Mouse (Mus musculus) small intestine, adult 2 months (tissue): Measurements from ENCODE around the gene Taco1. TPM values are rescaled to one million over a fixed set of nuclear protein-coding genes. Genes with fewer than 3 reads are reported as not detected.

Source experiments
- H3K27ac ChIP-seq: fragments of 200-500 bp; 2 replicates; pipeline ENCODE4 v1.5.1; 2012; ENCODE audit warnings: low read depth, low read length, control low read depth, inconsistent platforms; ENCODE audit not compliant: insufficient read depth
- H3K27me3 ChIP-seq: fragments of 200-500 bp; 2 replicates; pipeline ENCODE4 v1.6.1; 2012; ENCODE audit warnings: mild to moderate bottlenecking, moderate library complexity, low read length, inconsistent platforms; ENCODE audit not compliant: control insufficient read depth, insufficient read depth
- H3K36me3 ChIP-seq: fragments of 200-500 bp; 2 replicates; pipeline ENCODE4 v1.6.1; 2012; ENCODE audit warnings: mild to moderate bottlenecking, low read length, control low read depth, inconsistent platforms; ENCODE audit not compliant: control insufficient read depth, insufficient read depth
- H3K4me1 ChIP-seq: fragments of 200-500 bp; 2 replicates; pipeline ENCODE4 v1.6.1; 2012; ENCODE audit warnings: low read length, inconsistent platforms, mixed read lengths; ENCODE audit not compliant: control insufficient read depth, insufficient read depth, insufficient read length
- H3K4me3 ChIP-seq: fragments of 200-500 bp; 2 replicates; pipeline ENCODE4 v1.5.1; 2012; ENCODE audit warnings: low read depth, mild to moderate bottlenecking, control low read depth, inconsistent platforms, low read length, moderate library complexity
- CTCF ChIP-seq: fragments of 200-500 bp; IDR thresholded peaks from 2 replicates; pipeline ENCODE4 v1.5.1; 2012; ENCODE audit warnings: low read depth, mild to moderate bottlenecking, control low read depth, inconsistent platforms, low read length, moderate library complexity, mixed read lengths; ENCODE audit not compliant: insufficient replicate concordance, insufficient read length; ENCODE audit errors: extremely low read depth
- POLR2A ChIP-seq: fragments of 200-500 bp; IDR thresholded peaks from 2 replicates; pipeline ENCODE4 v1.6.1; 2012; ENCODE audit warnings: low read depth, mild to moderate bottlenecking, control low read depth, inconsistent platforms, low read length, moderate library complexity
- WGBS: fragments of 180-500 bp; shearing (Covaris S2); methylation state at CpG from one replicate; pipeline ENCODE4 v1.1.7; 2018; 5-methylcytosine and 5-hydroxymethylcytosine counted together
- polyA plus RNA-seq: library from polyadenylated mRNA; depleted of rRNA; stranded (reverse); fragments of >200 nt; gene quantifications from 2 replicates; pipeline ENCODE4 v1.2.3, GENCODE M21; 2012

Taco1 gene
- polyA plus RNA-seq, 1 experiment = 8.3 TPM

DNA sequence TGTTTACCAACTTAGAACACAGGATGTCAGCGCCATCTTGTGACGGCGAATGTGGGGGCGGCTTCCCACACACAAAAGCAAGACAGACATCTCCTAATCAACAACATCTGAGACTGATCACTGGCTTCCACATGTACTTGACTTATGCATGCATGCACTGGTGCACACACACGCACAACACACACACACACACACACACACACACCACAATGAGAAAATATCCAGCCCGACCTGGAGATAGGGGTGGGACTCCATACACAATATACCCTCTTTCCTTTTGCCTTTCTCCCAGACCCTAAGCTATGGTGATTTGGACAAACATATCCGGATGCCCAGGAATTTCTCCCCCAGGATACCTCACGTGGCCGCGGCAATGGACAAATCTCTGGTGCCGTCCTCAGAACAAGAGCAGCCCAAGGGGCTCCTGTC lies 32.4 kb upstream of the Taco1 start:
- Histone ChIP-seq H3K27me3 (no peaks in the 10 kb centered on the region), H3K4me1 (no peaks in the 10 kb centered on the region), H3K4me3 (peak overlapping the region; percentile 10; the same call in 1 of the 2 replicates), H3K27ac (peak overlapping the region; percentile 67), H3K36me3 (no peaks in the 10 kb centered on the region)
- WGBS = 36% methylated on average over 11 of the region's 11 CpGs
- TF ChIP-seq POLR2A (no peak), CTCF (no peak)

GRCm38 (mm10) chr11:106034986-106035385 lies 30.9 kb upstream of the Taco1 start:
- H3K27me3 ChIP-seq = no peaks in the 10 kb centered on the region
- no peak overlapping the region for H3K27ac ChIP-seq
- H3K4me1 ChIP-seq = no peaks in the 10 kb centered on the region
- H3K4me3 ChIP-seq = no peak overlapping the region
- whole genome bisulfite sequencing = 84% methylated on average over 9 of the region's 9 CpGs
- H3K36me3 ChIP-seq = no peaks in the 10 kb centered on the region
- TF ChIP-seq CTCF (no peak), POLR2A (no peak)

- peak within 1 kb of the TSS; percentile 45 for H3K27ac ChIP-seq
- H3K4me1 ChIP-seq = no peaks in the 10 kb centered on the region; the same call in 1 of the 2 replicates
- no peaks in the 10 kb centered on the region for H3K27me3 ChIP-seq
- H3K36me3 ChIP-seq = no peaks in the 10 kb centered on the region
- WGBS = under 1% methylated on average over 66 of the region's 66 CpGs
- TF ChIP-seq CTCF (no peak), POLR2A (0 out of 2 replicates have a peak, but pooled peaks have one; percentile 51)
- peak within 1 kb of the TSS; percentile 95 for H3K4me3 ChIP-seq
Measured at GRCm38 (mm10) chr11:106036548-106037417, 29.1 kb upstream of the Taco1 start, which contains the start of gene Dcaf7. Gene Dcaf7 (plus strand): TSS chr11:106036872.

DNA sequence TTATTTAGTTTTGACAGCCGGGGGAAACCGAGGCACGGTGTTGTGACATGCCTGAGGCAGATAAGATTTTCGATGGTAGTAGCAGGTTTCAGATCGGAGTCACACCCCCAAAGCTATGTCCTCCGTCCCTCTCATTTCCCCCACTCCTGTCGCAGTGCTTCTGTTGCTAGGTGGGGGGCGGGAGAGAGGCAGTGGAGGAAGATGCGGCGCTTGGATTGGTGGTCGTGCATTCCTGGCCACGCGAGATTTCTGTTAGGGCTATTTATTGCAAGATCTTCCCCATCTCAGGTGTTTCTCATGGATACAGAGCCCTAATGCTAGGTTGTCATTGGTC lies 28.5 kb upstream of the Taco1 start:
- Histone ChIP-seq H3K27me3 (no peaks in the 10 kb centered on the region), H3K4me1 (no peaks in the 10 kb centered on the region; the same call in 1 of the 2 replicates), H3K4me3 (peak overlapping the region; percentile 95), H3K36me3 (no peaks in the 10 kb centered on the region), H3K27ac (peak overlapping the region; percentile 45; the same call in 1 of the 2 replicates)
- TF ChIP-seq CTCF (no peak), POLR2A (no peak)
- 0% methylated on average over 13 of the region's 13 CpGs for WGBS

DNA sequence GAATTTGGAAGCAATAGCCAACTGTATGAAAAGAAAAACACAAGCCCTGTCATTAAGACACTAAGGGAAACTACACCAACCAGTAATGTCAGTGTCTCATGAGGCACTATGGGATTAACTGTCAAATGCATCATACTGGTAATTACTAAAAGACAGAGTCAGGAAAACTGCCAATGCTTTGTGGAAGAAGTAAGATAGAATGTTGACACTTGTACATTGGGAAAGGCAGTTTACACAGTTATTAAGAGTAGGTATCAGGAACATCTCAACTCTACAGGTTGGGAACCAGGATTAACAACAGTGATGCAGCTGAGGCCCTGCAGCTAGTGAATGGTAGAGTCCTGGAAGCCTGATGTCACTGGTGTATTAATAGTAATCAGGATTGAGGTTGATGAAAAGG lies 21.5 kb upstream of the Taco1 start:
- Histone ChIP-seq H3K27me3 (no peaks in the 10 kb centered on the region), H3K27ac (no peak overlapping the region), H3K4me3 (no peak overlapping the region), H3K4me1 (peaks cover 6% of the 10 kb centered on the region; the same call in 1 of the 2 replicates), H3K36me3 (peaks cover 17% of the 10 kb centered on the region)
- TF ChIP-seq CTCF (no peak), POLR2A (no peak)

- peak overlapping the region; percentile 83 for H3K27ac ChIP-seq
- 84% methylated on average over 1 of the region's 1 CpGs for WGBS
Measured at GRCm38 (mm10) chr11:106045256-106045655, 20.6 kb upstream of the Taco1 start.

DNA sequence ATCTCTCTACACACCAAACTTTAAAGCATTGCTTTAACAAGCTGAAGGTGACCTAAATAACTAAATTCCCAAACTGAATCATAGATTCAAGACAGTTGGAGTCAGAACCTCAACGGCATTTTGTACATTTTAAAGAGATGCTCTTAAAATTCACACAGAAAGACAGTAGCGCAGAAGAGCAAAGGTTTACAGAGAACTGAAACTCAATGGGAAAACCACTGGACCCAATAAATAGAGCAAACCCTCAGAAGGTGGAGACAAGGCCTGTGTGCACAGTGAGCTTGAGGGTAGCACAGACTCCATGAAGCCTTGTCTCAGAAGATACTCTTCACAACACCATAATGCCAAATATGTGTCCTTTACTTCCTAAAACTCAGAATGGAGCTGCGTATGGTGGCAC lies 20.1 kb upstream of the Taco1 start:
- WGBS = 89% methylated on average over 3 of the region's 3 CpGs
- H3K4me1 ChIP-seq = peaks cover 6% of the 10 kb centered on the region; the same call in 1 of the 2 replicates
- H3K27ac ChIP-seq = no peak overlapping the region
- H3K27me3 ChIP-seq = no peaks in the 10 kb centered on the region
- no peak overlapping the region for H3K4me3 ChIP-seq
- H3K36me3 ChIP-seq = peaks cover 24% of the 10 kb centered on the region
- TF ChIP-seq CTCF (no peak), POLR2A (no peak)

More at GRCm38 (mm10) chr11:106045256-106045655, 20.6 kb upstream of the Taco1 start:
- no peak for TF ChIP-seq POLR2A
- no peak for TF ChIP-seq CTCF
- no peaks in the 10 kb centered on the region for H3K27me3 ChIP-seq
- H3K36me3 ChIP-seq = peaks cover 21% of the 10 kb centered on the region
- no peak overlapping the region for H3K4me3 ChIP-seq
- peaks cover 6% of the 10 kb centered on the region; the same call in 1 of the 2 replicates for H3K4me1 ChIP-seq
